In genomic region chr2:132706309-132706708, GRCm38 (mm10) we compare ENCODE assay signal across 23 mouse cellular contexts. TPM values are rescaled to one million over a fixed set of nuclear protein-coding genes. Genes with fewer than 3 reads are reported as not detected.
DNase-seq lines count a peak whose midpoint lies in the region; ATAC-seq and TF ChIP-seq lines count a peak whose summit lies in the region.
"Had no signal": no experiment of that assay in that cellular context is flagged by ENCODE, and none has a peak within 500 bp of the region (broad histone marks: within the 10 kb centered on the region; RNA-seq: fewer than 3 reads in every experiment).

No protein-coding gene starts in this region.

- H3K27ac ChIP-seq in liver, adult 2 months (replicated peaks; ENCODE audit: insufficient read depth, low read depth, low read length), result no peak overlapping the region
- H3K27ac ChIP-seq in liver, embryonic 11.5 days (ENCODE audit: low read depth, low read length), result no peak overlapping the region
- no peak overlapping the region for H3K27ac ChIP-seq in liver, embryonic 16.5 days (ENCODE audit: low read length)
- no peak overlapping the region for H3K27ac ChIP-seq in kidney, adult 2 months (ENCODE audit: insufficient read depth, low read depth, low read length)
- H3K27ac ChIP-seq: embryonic facial prominence, embryonic 13.5 days; embryonic facial prominence, embryonic 15.5 days; forebrain, embryonic 10.5 days; forebrain, embryonic 12.5 days had no signal

- peaks cover 4% of the 10 kb centered on the region; the same call in 1 of the 2 replicates for H3K4me1 ChIP-seq in liver, adult 2 months (ENCODE audit: control insufficient read depth, insufficient read depth, low read length)
- no peaks in the 10 kb centered on the region for H3K4me1 ChIP-seq in liver, embryonic 11.5 days (replicated peaks; ENCODE audit: control insufficient read depth, insufficient read depth, low read length)
- H3K4me1 ChIP-seq in liver, embryonic 16.5 days (ENCODE audit: control insufficient read depth, low read depth, low read length), result no peaks in the 10 kb centered on the region
- H3K4me1 ChIP-seq in kidney, adult 2 months (ENCODE audit: control insufficient read depth, insufficient read depth, low read length), result no peaks in the 10 kb centered on the region
- H3K4me1 ChIP-seq: forebrain, embryonic 12.5 days had no signal

- peak; percentile 40; the same call in 1 of the 2 replicates for ATAC-seq in liver, embryonic 11.5 days (replicated peaks; ENCODE audit: low FRiP score)
- ATAC-seq in liver, embryonic 16.5 days (ENCODE audit: low read depth), result peak; percentile 30; the same call in 1 of the 2 replicates
- ATAC-seq: activated CD4-positive, CD25-positive, alpha-beta regulatory T cell, adult 4 months; forebrain, embryonic 14.5 days; forebrain, embryonic 16.5 days; Patski had no signal

- H3K27me3 ChIP-seq in liver, adult 2 months (ENCODE audit: control insufficient read depth, insufficient read depth, low read length), result no peaks in the 10 kb centered on the region
- H3K27me3 ChIP-seq in liver, embryonic 11.5 days (replicated peaks; ENCODE audit: control insufficient read depth, insufficient read depth, low read length), result no peaks in the 10 kb centered on the region; the same call in 1 of the 2 replicates
- no peaks in the 10 kb centered on the region for H3K27me3 ChIP-seq in liver, embryonic 16.5 days (ENCODE audit: control insufficient read depth, insufficient read depth, low read depth, low read length)
- H3K27me3 ChIP-seq in kidney, adult 2 months (replicated peaks; ENCODE audit: control insufficient read depth, insufficient read depth, low read length), result no peaks in the 10 kb centered on the region
- H3K27me3 ChIP-seq: embryonic facial prominence, embryonic 13.5 days; embryonic facial prominence, embryonic 15.5 days; forebrain, embryonic 12.5 days; Patski had no signal

- TF ChIP-seq CTCF in liver, adult 2 months (IDR thresholded peaks at IDR 0.05; ENCODE audit: low read depth, low read length), result no peak
- no peak for TF ChIP-seq CTCF in kidney, adult 2 months (conservative IDR thresholded peaks at IDR 0.05; ENCODE audit: insufficient read depth, insufficient read length, low read depth, low read length)

- H3K79me2 ChIP-seq in liver, adult 2 months (ENCODE audit: control insufficient read depth, insufficient read depth, low read length), result peaks cover 2% of the 10 kb centered on the region; the same call in 1 of the 2 replicates

- no peaks in the 10 kb centered on the region for H3K9me3 ChIP-seq in liver, embryonic 11.5 days (ENCODE audit: control insufficient read depth, low read length)
- no peaks in the 10 kb centered on the region for H3K9me3 ChIP-seq in liver, embryonic 16.5 days (replicated peaks; ENCODE audit: control insufficient read depth, low read length)
- H3K9me3 ChIP-seq: embryonic facial prominence, embryonic 13.5 days; embryonic facial prominence, embryonic 15.5 days; forebrain, embryonic 10.5 days; forebrain, embryonic 12.5 days had no signal

- H3K4me3 ChIP-seq in liver, adult 2 months (ENCODE audit: insufficient read depth, low read depth, low read length), result no peak overlapping the region
- no peak overlapping the region for H3K4me3 ChIP-seq in liver, embryonic 11.5 days (ENCODE audit: low read depth, low read length)
- H3K4me3 ChIP-seq in liver, embryonic 16.5 days (ENCODE audit: low read depth, low read length), result no peak overlapping the region
- no peak overlapping the region for H3K4me3 ChIP-seq in kidney, adult 2 months (ENCODE audit: insufficient read depth, low read depth, low read length)
- H3K4me3 ChIP-seq: embryonic facial prominence, embryonic 13.5 days; embryonic facial prominence, embryonic 15.5 days; erythroblast, embryonic 14.5 days; forebrain, embryonic 10.5 days; forebrain, embryonic 12.5 days had no signal

- H3K36me3 ChIP-seq in liver, adult 2 months (ENCODE audit: control insufficient read depth, insufficient read depth, low read length), result no peaks in the 10 kb centered on the region
- no peaks in the 10 kb centered on the region for H3K36me3 ChIP-seq in liver, embryonic 11.5 days (ENCODE audit: control insufficient read depth, insufficient read depth, low read length)
- H3K36me3 ChIP-seq in liver, embryonic 16.5 days (ENCODE audit: control insufficient read depth, insufficient read depth), result no peaks in the 10 kb centered on the region; the same call in 1 of the 2 replicates
- no peaks in the 10 kb centered on the region for H3K36me3 ChIP-seq in kidney, adult 2 months (ENCODE audit: control insufficient read depth, insufficient read depth, low read length)
- H3K36me3 ChIP-seq: embryonic facial prominence, embryonic 15.5 days had no signal

- H3K4me2 ChIP-seq in liver, embryonic 11.5 days, result no peak overlapping the region
- no peak overlapping the region for H3K4me2 ChIP-seq in liver, embryonic 16.5 days (ENCODE audit: low read depth, low read length)
- H3K4me2 ChIP-seq: embryonic facial prominence, embryonic 13.5 days; embryonic facial prominence, embryonic 15.5 days; forebrain, embryonic 12.5 days had no signal

- peak; percentile 98 for DNase-seq in liver, adult 2 months (ENCODE audit: extremely low read depth, low read depth, low spot score)
- DNase-seq in liver, result no peak
- DNase-seq in liver, embryonic 11.5 days (ENCODE audit: low spot score), result no peak
- DNase-seq in kidney, adult 2 months, result no peak
- no peak for DNase-seq in lung, postnatal 36 days
- no peak for DNase-seq in right cerebral cortex, adult 2 months (ENCODE audit: low spot score in 2 of 2)
- DNase-seq: adrenal gland, adult 8-10 months; adrenal gland, postnatal 25 days; cerebellum, adult 11-12 months; cerebellum, adult 2 months; cerebellum, adult 9-10 months; cerebellum, postnatal 10 days; cerebellum, postnatal 25 days had no signal

- no peak overlapping the region for H3K9ac ChIP-seq in liver, adult 2 months (ENCODE audit: low read depth, low read length)
- no peak overlapping the region for H3K9ac ChIP-seq in liver, embryonic 11.5 days (ENCODE audit: low read depth, low read length)
- H3K9ac ChIP-seq in liver, embryonic 16.5 days (ENCODE audit: low read depth, low read length), result no peak overlapping the region
- H3K9ac ChIP-seq: embryonic facial prominence, embryonic 13.5 days; embryonic facial prominence, embryonic 15.5 days; forebrain, embryonic 12.5 days had no signal

- 15% methylated on average over 3 of the region's 3 CpGs for WGBS in liver, adult 2 months
- 82% methylated on average over 3 of the region's 3 CpGs for WGBS in liver, embryonic 11.5 days
- 73% methylated on average over 3 of the region's 3 CpGs for WGBS in liver, embryonic 16.5 days (ENCODE audit: insufficient replicate concordance)
- 75% methylated on average over 3 of the region's 3 CpGs for WGBS in kidney, adult 2 months

- no peak for TF ChIP-seq POLR2A in liver, adult 2 months (IDR thresholded peaks at IDR 0.05; ENCODE audit: extremely low read depth, insufficient read depth, low read length)
- TF ChIP-seq POLR2A in kidney, adult 2 months (IDR thresholded peaks at IDR 0.05; ENCODE audit: low read depth, low read length), result no peak

RNA-seq across cellular contexts. Expression of gene Shld1, which starts 19.6 kb away (rescaled TPM):
- total RNA-seq in liver, adult 2 months (2014; rRNA removed), result 14.1 and 17.1 TPM in 2 replicates
- polyA plus RNA-seq in liver, adult 2 months (2012; rRNA removed), result 7.6 and 8.7 TPM in 2 replicates
- 14.1 and 14.9 TPM in 2 replicates for polyA plus RNA-seq in liver, embryonic 11.5 days (2014; fragmentation: Nextera tagmentation; extraction: Ambion mirVana)
- polyA plus RNA-seq in liver, embryonic 16.5 days (2015; fragmentation: Nextera tagmentation; extraction: Ambion mirVana), result 9.8 and 10.4 TPM in 2 replicates
- 12.9 and 15.3 TPM in 2 replicates for polyA plus RNA-seq in kidney, adult 2 months (2012; rRNA removed)
